Mouse (Mus musculus) liver, embryonic 12.5 days (tissue): ENCODE results near the gene Agtpbp1. TPM values are rescaled to one million over a fixed set of nuclear protein-coding genes. Genes with fewer than 3 reads are reported as not detected.
"Not testable (repeated sequence)": the region's sequence is repeated elsewhere in the genome, so short reads cannot be mapped to it uniquely, and the experiment has no call there.

Source experiments
- ATAC-seq: fragments of 200-750 bp; cut with Nextera tagmentation; 2 replicates; pipeline ENCODE4 v1.8.0; 2017; ENCODE audit warnings: moderate number of reproducible peaks, mild to moderate bottlenecking, moderate library complexity
- H3K27ac ChIP-seq: fragments of 300-500 bp; sonication (generic); 2 replicates; pipeline ENCODE4 v1.5.1; 2016; ENCODE audit warnings: mild to moderate bottlenecking
- H3K27me3 ChIP-seq: fragments of 300-500 bp; sonication (generic); replicated peaks from 2 replicates; pipeline ENCODE4 v1.6.1; 2016; ENCODE audit warnings: mild to moderate bottlenecking, moderate library complexity
- H3K36me3 ChIP-seq: fragments of 300-500 bp; sonication (generic); 2 replicates; pipeline ENCODE4 v1.6.1; 2016; ENCODE audit warnings: mild to moderate bottlenecking, moderate library complexity
- H3K4me1 ChIP-seq: fragments of 300-500 bp; sonication (generic); 2 replicates; pipeline ENCODE4 v1.6.1; 2016
- H3K4me2 ChIP-seq: fragments of 300-500 bp; sonication (generic); 2 replicates; pipeline ENCODE4 v1.6.1; 2016; ENCODE audit warnings: mild to moderate bottlenecking, moderate library complexity
- H3K4me3 ChIP-seq: fragments of 300-500 bp; sonication (generic); 2 replicates; pipeline ENCODE4 v1.5.1; 2016; ENCODE audit warnings: mild to moderate bottlenecking, moderate library complexity
- H3K9ac ChIP-seq: fragments of 300-500 bp; sonication (generic); 2 replicates; pipeline ENCODE4 v1.6.1; 2016; ENCODE audit warnings: mild to moderate bottlenecking, moderate library complexity
- H3K9me3 ChIP-seq: fragments of 300-500 bp; sonication (generic); replicated peaks from 2 replicates; pipeline ENCODE4 v1.6.1; 2016; ENCODE audit warnings: mild to moderate bottlenecking, moderate library complexity
- WGBS: fragments of 180-500 bp; shearing (Covaris S2); methylation state at CpG from one replicate; pipeline ENCODE4 v1.1.7; 2016; ENCODE audit not compliant: insufficient replicate concordance; 5-methylcytosine and 5-hydroxymethylcytosine counted together
- polyA plus RNA-seq: library from polyadenylated mRNA; unstranded; fragments of >200 nt; fragmentation: Nextera tagmentation; extraction: Ambion mirVana; gene quantifications from 2 replicates; pipeline ENCODE4 v1.2.1, GENCODE M21; 2016

The Agtpbp1 gene
- polyA plus RNA-seq, 1 experiment from 2014 or later = 12.1 TPM

DNA sequence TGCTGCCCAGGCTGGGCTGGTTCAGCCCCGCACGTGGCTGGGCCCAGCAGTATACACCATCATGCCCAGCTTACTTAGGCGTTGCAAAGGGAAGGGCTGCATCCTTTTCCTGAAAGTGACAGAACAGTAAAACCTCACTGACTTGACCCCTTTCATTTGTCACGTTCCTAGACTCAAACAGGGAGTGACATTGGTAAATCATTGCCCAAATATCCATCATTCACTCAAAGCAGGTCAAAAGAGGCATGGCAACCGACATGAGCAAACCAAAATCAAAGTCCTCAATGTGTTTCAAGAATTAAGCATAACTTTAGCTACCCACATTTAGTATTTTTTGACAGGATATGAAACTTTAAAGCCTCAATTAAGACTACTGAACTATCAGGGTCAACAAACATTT is 86.8 kb downstream of the Agtpbp1 start:
- H3K4me1 ChIP-seq = 0 out of 2 replicates have a peak, but pooled peaks cover 3% of the 10 kb centered on the region
- H3K4me2 ChIP-seq = no peak overlapping the region
- H3K27me3 ChIP-seq = no peaks in the 10 kb centered on the region
- ATAC-seq = no peak
- peak overlapping the region; percentile 25; the same call in 1 of the 2 replicates for H3K27ac ChIP-seq
- no peak overlapping the region for H3K9ac ChIP-seq
- H3K4me3 ChIP-seq = no peak overlapping the region
- no peaks in the 10 kb centered on the region for H3K9me3 ChIP-seq
- 63% methylated on average over 5 of the region's 5 CpGs for WGBS
- peaks cover 59% of the 10 kb centered on the region for H3K36me3 ChIP-seq

DNA sequence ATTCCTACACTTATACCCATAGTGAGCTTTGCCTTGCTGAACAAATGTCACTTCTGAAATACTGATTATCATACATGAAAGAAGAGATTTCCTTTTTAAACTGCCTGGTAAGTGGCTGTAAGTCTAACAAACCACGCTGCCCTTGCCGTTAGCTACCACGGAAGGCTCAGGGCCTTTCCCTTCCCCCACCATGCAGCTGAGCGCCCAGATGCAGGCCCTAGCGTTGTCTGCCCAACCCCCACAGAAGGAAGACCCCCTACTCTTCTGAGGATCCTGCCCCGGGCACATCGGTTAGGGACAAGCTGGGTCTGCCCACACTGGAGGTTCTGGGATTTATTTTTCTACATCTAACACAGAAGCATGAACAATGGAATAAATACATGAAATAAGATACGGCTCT is 89.2 kb downstream of the Agtpbp1 start:
- Histone ChIP-seq H3K9ac (no peak overlapping the region), H3K4me3 (no peak overlapping the region), H3K9me3 (no peaks in the 10 kb centered on the region), H3K27ac (no peak overlapping the region), H3K4me1 (no peaks in the 10 kb centered on the region), H3K4me2 (no peak overlapping the region), H3K27me3 (no peaks in the 10 kb centered on the region), H3K36me3 (peaks cover 48% of the 10 kb centered on the region)
- 53% methylated on average over 8 of the region's 8 CpGs for WGBS
- ATAC-seq = no peak

DNA sequence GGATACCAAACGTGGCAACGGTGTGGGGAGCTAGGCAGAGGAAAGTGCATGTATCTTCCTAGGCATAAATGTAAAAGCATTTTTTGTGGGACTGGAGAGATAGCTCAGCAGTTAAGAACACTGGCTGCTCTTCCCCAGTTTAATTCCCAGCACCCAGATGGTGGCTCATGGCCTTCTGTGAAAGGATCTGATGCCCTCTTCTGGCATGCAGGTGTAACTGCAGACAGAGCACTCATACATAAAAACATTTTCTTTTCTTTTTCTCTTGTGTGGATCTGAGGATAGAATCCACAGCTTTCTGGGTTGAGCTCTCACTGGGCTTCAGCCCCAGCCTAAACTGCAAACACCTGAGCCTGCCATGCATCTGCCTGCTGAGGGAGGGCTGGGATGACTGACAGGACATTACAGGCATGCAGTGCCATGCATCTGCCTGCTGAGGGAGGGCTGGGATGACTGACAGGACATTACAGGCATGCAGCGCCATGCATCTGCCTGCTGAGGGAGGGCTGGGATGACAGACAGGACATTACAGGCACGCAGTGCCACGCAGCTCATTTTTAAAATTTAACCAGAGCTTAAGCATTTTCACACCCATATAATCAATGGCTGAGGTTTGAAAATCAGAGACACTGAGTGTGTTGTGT is 90.3 kb downstream of the Agtpbp1 start:
- ATAC-seq = no peak
- WGBS = 74% methylated on average over 5 of the region's 5 CpGs

DNA sequence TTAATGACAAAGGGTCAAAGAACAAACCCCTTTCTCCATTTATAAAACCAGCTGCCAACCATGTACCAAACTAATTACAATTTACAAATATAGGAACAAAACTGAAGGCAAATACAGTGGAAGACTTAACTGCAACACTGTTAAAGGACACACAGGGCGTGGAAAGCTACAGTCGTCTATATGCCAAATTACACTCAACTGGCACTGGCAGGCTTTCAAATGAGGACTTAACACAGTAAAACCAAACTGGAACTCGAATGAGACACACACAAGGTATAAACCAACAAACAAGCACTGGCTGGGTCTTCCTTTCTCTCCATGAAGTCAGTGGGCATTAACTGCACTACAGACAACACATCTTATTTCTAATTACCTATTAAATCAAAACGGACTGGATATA is 94.3 kb downstream of the Agtpbp1 start:
- no peak overlapping the region for H3K27ac ChIP-seq
- no peaks in the 10 kb centered on the region for H3K9me3 ChIP-seq
- H3K4me1 ChIP-seq = 0 out of 2 replicates have a peak, but pooled peaks cover 5% of the 10 kb centered on the region
- no peak overlapping the region for H3K4me3 ChIP-seq
- no peaks in the 10 kb centered on the region for H3K27me3 ChIP-seq
- H3K4me2 ChIP-seq = no peak overlapping the region
- H3K36me3 ChIP-seq = peaks cover 19% of the 10 kb centered on the region
- 66% methylated on average over 4 of the region's 4 CpGs for WGBS
- H3K9ac ChIP-seq = no peak overlapping the region
- ATAC-seq = no peak

More for the DNA sequence above, 90.3 kb downstream of the Agtpbp1 start:
- Histone ChIP-seq H3K4me1 (no peaks in the 10 kb centered on the region), H3K4me2 (no peak overlapping the region), H3K9ac (no peak overlapping the region), H3K27ac (no peak overlapping the region), H3K27me3 (no peaks in the 10 kb centered on the region), H3K9me3 (no peaks in the 10 kb centered on the region), H3K36me3 (peaks cover 40% of the 10 kb centered on the region), H3K4me3 (no peak overlapping the region)

DNA sequence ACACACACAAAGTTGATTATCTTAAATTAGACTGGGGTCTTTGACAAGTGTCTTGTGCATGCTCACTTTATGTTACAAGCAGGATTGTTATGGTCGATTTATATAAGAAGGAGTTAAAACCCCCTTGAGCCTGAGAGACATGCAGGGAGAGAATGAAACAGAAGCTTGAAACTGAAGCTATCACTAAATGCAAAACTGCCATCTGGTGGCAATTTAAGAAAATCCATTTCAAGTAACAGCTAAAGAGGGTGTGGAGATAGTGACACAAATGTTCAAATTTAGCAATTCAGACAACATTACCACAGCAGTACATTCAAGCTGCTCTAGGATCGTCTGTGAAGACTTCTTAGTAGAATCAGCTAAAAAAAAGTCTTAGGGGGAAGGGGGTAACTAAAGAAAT is 95.9 kb downstream of the Agtpbp1 start:
- no peaks in the 10 kb centered on the region for H3K9me3 ChIP-seq
- peaks cover 8% of the 10 kb centered on the region for H3K36me3 ChIP-seq
- WGBS = 53% methylated on average over 2 of the region's 2 CpGs
- H3K4me2 ChIP-seq = no peak overlapping the region
- H3K4me1 ChIP-seq = 0 out of 2 replicates have a peak, but pooled peaks cover 5% of the 10 kb centered on the region
- ATAC-seq = no peak
- H3K4me3 ChIP-seq = no peak overlapping the region
- H3K27ac ChIP-seq = no peak overlapping the region
- H3K9ac ChIP-seq = no peak overlapping the region
- no peaks in the 10 kb centered on the region for H3K27me3 ChIP-seq

DNA sequence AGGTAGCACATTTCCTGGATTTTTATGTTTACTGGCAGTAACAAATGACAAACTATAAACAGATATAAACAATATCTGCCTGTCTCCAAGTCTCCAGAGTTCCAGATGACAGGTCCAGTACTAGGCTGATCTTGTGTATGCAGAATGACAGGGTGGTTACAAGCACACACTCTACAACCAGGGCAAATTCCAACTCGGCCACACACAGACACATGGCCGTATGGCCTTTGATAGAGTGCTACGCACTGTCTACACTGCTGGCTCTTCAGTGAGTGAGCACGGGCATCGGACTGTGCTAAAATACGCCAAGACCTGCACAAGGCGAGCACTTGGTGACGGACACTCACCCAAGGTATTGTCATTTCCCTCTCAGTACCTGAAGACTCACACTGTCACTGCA is 97.7 kb downstream of the Agtpbp1 start:
- Histone ChIP-seq H3K4me2 (no peak overlapping the region), H3K9me3 (no peaks in the 10 kb centered on the region), H3K27ac (no peak overlapping the region), H3K36me3 (peaks cover 7% of the 10 kb centered on the region), H3K4me3 (no peak overlapping the region), H3K4me1 (0 out of 2 replicates have a peak, but pooled peaks cover 5% of the 10 kb centered on the region), H3K9ac (no peak overlapping the region), H3K27me3 (no peaks in the 10 kb centered on the region)
- 0 out of 2 replicates have a peak, but pooled peaks have one; percentile 35 for ATAC-seq
- 83% methylated on average over 8 of the region's 8 CpGs for WGBS

DNA sequence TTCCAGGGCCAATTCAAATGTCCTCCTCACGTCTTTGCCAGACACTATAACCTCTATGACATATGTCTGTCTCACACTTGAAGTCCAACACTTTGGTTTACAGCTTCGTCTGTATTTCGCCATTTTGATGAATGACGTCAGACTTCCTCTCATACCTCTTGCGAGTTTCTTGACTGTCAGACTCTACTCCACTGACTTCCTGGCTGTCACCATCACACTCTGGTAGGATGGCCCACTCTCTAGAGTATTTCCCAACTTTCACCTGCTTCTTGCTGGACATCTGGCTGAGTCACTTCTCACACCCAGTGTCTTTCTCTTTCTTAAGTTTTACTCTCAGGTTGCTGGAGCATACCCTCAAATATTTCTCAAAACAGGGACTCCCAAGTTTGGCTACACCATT is 98.8 kb downstream of the Agtpbp1 start:
- H3K9me3 ChIP-seq = no peaks in the 10 kb centered on the region
- H3K4me3 ChIP-seq = no peak overlapping the region
- H3K9ac ChIP-seq = no peak overlapping the region
- WGBS = 63% methylated on average over 5 of the region's 5 CpGs
- no peak overlapping the region for H3K27ac ChIP-seq
- no peaks in the 10 kb centered on the region for H3K27me3 ChIP-seq
- H3K4me2 ChIP-seq = no peak overlapping the region
- peaks cover 12% of the 10 kb centered on the region for H3K36me3 ChIP-seq
- H3K4me1 ChIP-seq = 0 out of 2 replicates have a peak, but pooled peaks cover 5% of the 10 kb centered on the region
- no peak for ATAC-seq

DNA sequence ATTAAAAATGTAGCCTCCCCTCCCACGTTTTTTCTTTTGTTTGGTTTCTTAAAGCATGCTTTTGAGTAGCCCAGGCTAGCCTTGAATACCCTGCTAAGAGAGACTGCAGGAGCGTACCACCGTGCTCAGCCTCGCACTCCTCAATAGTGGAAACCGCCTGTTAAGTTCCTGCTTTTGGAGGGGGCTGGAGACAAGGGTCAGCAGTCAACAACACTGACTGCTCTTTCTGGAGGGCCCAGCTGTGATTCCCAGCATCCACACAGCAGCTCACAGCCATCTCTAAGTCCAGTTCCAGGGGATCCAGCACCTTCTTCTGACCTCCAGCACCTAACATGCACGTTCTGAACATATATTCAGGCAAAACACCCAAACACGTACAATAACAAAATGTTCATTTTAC is 99.6 kb downstream of the Agtpbp1 start:
- Histone ChIP-seq H3K9me3 (no peaks in the 10 kb centered on the region), H3K4me3 (no peak overlapping the region), H3K27ac (no peak overlapping the region), H3K27me3 (no peaks in the 10 kb centered on the region), H3K4me1 (0 out of 2 replicates have a peak, but pooled peaks cover 5% of the 10 kb centered on the region), H3K9ac (no peak overlapping the region), H3K4me2 (no peak overlapping the region), H3K36me3 (peaks cover 12% of the 10 kb centered on the region)
- WGBS = 66% methylated on average over 7 of the region's 7 CpGs
- ATAC-seq = no peak

DNA sequence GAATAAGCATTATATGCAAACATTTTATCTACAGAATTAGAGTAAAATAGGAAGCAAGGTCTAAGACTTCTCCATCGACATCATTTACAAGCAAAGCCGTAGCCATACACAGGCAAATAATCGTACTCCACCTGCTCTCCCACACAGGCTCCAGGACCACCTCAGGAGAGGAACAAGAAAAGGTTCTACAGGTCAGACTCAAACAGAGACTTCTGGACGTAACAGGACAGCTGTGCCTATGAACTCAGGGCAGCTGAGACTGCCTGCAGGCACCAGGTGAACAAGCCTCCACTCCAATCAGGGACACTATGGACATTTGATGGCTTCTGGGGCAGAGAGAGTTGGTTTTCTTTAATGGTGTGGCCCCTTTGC is 103.6 kb downstream of the Agtpbp1 start:
- Histone ChIP-seq H3K27ac (no peak overlapping the region), H3K4me1 (no peaks in the 10 kb centered on the region), H3K4me3 (no peak overlapping the region), H3K9ac (no peak overlapping the region), H3K27me3 (no peaks in the 10 kb centered on the region), H3K36me3 (peaks cover 28% of the 10 kb centered on the region), H3K4me2 (no peak overlapping the region), H3K9me3 (no peaks in the 10 kb centered on the region)
- ATAC-seq = no peak
- 83% methylated on average over 4 of the region's 4 CpGs for WGBS

DNA sequence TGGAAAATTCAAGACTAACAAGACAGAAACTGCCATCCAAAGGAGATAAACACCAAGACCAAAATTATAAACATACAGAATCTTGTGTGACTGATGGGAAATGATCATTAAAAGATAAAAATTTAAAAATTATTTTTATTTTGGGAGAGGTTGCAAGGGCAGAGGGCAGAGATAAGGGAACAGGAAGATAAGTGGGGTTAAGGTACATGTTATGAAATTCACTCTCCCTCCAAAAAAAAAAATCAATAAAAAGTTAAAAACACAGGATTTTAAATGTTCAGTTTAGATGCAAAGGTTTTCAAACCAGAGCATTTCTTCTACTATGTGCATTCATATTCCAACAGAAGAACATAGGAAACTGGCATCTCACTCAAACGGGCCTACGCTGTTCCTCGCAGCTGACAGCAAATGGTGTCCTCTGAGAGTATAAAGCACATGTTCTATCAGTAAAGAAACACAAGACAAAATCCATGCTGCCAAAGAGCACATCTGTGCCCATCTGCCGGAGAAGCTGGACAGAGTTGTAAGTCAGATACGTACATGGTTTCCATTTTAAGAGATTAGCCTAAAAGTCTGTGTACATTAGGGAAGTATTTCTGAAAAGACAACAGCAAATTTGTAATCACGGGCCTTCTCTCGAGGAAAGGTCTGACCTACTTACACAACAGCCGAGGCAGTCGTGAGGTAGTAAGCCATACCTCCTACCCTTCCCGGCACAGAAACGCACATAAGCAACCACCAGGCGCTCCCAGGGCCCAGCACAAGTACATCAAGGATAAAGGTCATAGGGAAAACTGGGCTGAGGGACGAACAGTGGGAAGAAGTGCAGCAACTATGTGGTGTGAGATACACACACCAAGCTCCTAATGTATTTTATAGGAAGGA is 104.2 kb downstream of the Agtpbp1 start:
- peaks cover 28% of the 10 kb centered on the region for H3K36me3 ChIP-seq
- H3K27me3 ChIP-seq = no peaks in the 10 kb centered on the region
- no peak for ATAC-seq
- H3K4me2 ChIP-seq = no peak overlapping the region
- H3K9me3 ChIP-seq = no peaks in the 10 kb centered on the region
- H3K9ac ChIP-seq = no peak overlapping the region
- no peaks in the 10 kb centered on the region for H3K4me1 ChIP-seq
- H3K4me3 ChIP-seq = no peak overlapping the region
- WGBS = 81% methylated on average over 13 of the region's 13 CpGs
- no peak overlapping the region for H3K27ac ChIP-seq

DNA sequence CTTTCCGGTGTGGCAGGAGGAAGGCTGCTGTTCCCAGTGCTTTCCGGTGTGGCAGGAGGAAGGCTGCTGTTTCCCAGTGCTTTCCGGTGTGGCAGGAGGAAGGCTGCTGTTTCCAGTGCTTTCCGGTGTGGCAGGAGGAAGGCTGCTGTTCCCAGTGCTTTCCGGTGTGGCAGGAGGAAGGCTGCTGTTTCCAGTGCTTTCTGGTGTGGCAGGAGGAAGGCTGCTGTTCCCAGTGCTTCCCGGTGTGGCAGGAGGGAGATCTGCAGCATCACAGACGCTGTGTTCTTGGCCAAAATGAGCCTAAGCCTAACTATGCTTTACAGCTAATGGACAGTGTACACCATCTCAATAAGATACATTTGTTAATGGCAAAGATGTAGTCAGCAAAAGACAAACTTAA is 107.1 kb downstream of the Agtpbp1 start:
- H3K9me3 ChIP-seq, ATAC-seq: not testable (repeated sequence)
- 74% methylated on average over 7 of the region's 7 CpGs for WGBS

DNA sequence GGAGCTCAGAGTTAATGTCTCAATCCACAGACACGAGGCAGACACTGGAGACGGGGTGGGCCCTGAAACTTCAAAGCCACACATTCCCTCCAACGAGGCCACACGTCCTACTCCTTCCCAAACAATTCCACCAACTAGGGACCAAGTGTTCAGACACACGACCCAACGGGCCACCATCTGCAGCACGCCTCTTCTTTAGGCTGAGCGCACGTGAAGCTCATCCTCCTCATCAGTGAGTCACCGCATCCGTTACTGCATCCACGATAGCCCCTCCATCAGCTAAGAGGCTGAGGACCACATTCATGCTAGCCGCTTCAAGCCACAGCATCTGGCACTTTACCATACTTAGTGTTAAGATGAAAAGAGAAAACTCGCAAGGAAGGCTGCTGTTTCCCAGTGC is 107.6 kb downstream of the Agtpbp1 start:
- peaks cover 48% of the 10 kb centered on the region for H3K36me3 ChIP-seq
- H3K9ac ChIP-seq = no peak overlapping the region
- no peaks in the 10 kb centered on the region for H3K4me1 ChIP-seq
- H3K27ac ChIP-seq = no peak overlapping the region
- ATAC-seq = no peak
- H3K9me3 ChIP-seq = no peaks in the 10 kb centered on the region
- no peak overlapping the region for H3K4me3 ChIP-seq
- no peak overlapping the region for H3K4me2 ChIP-seq
- H3K27me3 ChIP-seq = no peaks in the 10 kb centered on the region
- WGBS = 88% methylated on average over 14 of the region's 14 CpGs

More for the DNA sequence above, 107.1 kb downstream of the Agtpbp1 start:
- H3K36me3 ChIP-seq = peaks cover 48% of the 10 kb centered on the region
- not testable (repeated sequence) for H3K4me1 ChIP-seq, H3K27ac ChIP-seq, H3K4me2 ChIP-seq, H3K9ac ChIP-seq, H3K4me3 ChIP-seq, H3K27me3 ChIP-seq
